Mouse (Mus musculus) kidney, postnatal 0 days (tissue): ENCODE data around the gene Crtc3. TPM values are rescaled to one million over a fixed set of nuclear protein-coding genes. Genes with fewer than 3 reads are reported as not detected.
A peak's percentile ranks its signal among the peaks of the same experiment; 100 is the strongest.

ENCODE experiments used
- ATAC-seq: fragments of 200-750 bp; cut with Nextera tagmentation; replicated peaks from 2 replicates; pipeline ENCODE4 v1.8.0; 2017; ENCODE audit warnings: low read depth, moderate number of reproducible peaks, moderate TSS enrichment, moderate library complexity; ENCODE audit not compliant: low FRiP score
- DNase-seq: peaks from one replicate; pipeline ENCODE4 v3.0.0-alpha.2; 2016; ENCODE audit warnings: low spot score
- H3K27ac ChIP-seq: fragments of 300-500 bp; sonication (generic); 2 replicates; pipeline ENCODE4 v1.5.1; 2014; ENCODE audit warnings: mild to moderate bottlenecking
- H3K27me3 ChIP-seq: fragments of 300-500 bp; sonication (generic); 2 replicates; pipeline ENCODE4 v1.6.1; 2014; ENCODE audit warnings: low read length, mixed read lengths; ENCODE audit not compliant: insufficient read depth
- H3K36me3 ChIP-seq: fragments of 300-500 bp; sonication (generic); 2 replicates; pipeline ENCODE4 v1.6.1; 2014; ENCODE audit warnings: low read length, mixed read lengths; ENCODE audit not compliant: insufficient read depth
- H3K4me1 ChIP-seq: fragments of 300-500 bp; sonication (generic); replicated peaks from 2 replicates; pipeline ENCODE4 v1.6.1; 2014; ENCODE audit warnings: antibody characterized with exemption, low read length, mixed read lengths; ENCODE audit not compliant: insufficient read depth
- H3K4me2 ChIP-seq: fragments of 300-500 bp; sonication (generic); 2 replicates; pipeline ENCODE4 v1.6.1; 2014; ENCODE audit warnings: mild to moderate bottlenecking, low read length, moderate library complexity, mixed read lengths
- H3K4me3 ChIP-seq: fragments of 300-500 bp; sonication (generic); replicated peaks from 2 replicates; pipeline ENCODE4 v1.5.1; 2014; ENCODE audit warnings: low read depth, low read length
- H3K9ac ChIP-seq: fragments of 300-500 bp; sonication (generic); 2 replicates; pipeline ENCODE4 v1.6.1; 2014; ENCODE audit warnings: low read depth, low read length
- H3K9me3 ChIP-seq: fragments of 300-500 bp; sonication (generic); replicated peaks from 2 replicates; pipeline ENCODE4 v1.6.1; 2016; ENCODE audit warnings: low read length, inconsistent platforms, mixed read lengths
- CTCF ChIP-seq: IDR thresholded peaks from 2 replicates; pipeline ENCODE4 v1.5.1; 2016; ENCODE audit warnings: antibody characterized with exemption, low read depth, mild to moderate bottlenecking, moderate library complexity
- WGBS: fragments of 180-500 bp; shearing (Covaris S2); extraction: QIAGEN DNeasy Blood & Tissue Kit; methylation state at CpG from one replicate; pipeline ENCODE4 v1.1.7; 2014; 5-methylcytosine and 5-hydroxymethylcytosine counted together
- polyA plus RNA-seq: library from polyadenylated mRNA; unstranded; fragments of >200 nt; fragmentation: Nextera tagmentation; extraction: Ambion mirVana; gene quantifications from 2 replicates; pipeline ENCODE4 v1.2.1, GENCODE M21; 2015

Crtc3 gene
- 18.5 and 18.9 TPM in 2 replicates for polyA plus RNA-seq

DNA sequence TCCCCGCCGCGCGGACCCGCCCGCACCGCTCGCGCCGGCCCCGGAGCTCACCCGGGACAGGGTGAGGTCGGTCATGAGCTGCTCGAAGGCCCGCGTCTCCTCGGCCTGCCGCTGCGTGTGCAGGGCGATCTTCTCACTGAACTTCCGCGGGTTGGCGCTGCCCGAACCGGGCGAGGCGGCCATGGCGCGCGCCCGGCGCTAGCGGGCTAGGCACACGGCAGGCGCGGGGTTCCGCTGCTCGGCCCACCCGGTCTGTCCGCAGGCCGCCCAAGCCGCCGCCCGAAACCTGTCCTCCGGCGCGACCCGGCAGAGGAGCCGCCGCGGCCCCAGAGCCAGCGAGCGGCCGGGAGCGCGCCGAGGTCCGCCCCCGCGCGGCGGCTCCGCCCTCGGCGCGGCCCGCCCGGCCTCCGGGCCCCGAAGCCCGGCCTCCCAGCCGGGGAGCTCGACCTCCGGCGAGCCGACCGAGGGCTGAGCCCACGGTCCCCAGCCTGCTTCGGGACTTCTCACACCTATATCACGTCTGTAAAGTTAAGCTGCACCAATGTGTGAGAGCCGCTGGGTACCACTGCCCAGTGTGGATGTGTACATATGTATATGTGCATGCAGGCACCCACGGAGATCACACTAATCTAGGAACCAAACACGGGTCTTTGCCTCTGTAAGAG is at the start of gene Crtc3:
Gene Crtc3, minus strand, starts transcription at position 322 of the 665 bp plus-strand sequence.
- Histone ChIP-seq H3K4me2 (peak within 1 kb of the TSS; percentile 78), H3K9ac (peak within 1 kb of the TSS; percentile 90), H3K27me3 (no peaks in the 10 kb centered on the region), H3K4me1 (0 out of 2 replicates have a peak, but pooled peaks cover 13% of the 10 kb centered on the region), H3K36me3 (no peaks in the 10 kb centered on the region), H3K27ac (peak within 1 kb of the TSS; percentile 96), H3K4me3 (peak within 1 kb of the TSS; percentile 66), H3K9me3 (no peaks in the 10 kb centered on the region)
- ATAC-seq (peak; percentile 83), DNase-seq (peak; percentile 77)
- WGBS = under 1% methylated on average over 78 of the region's 83 CpGs
- TF ChIP-seq CTCF = no peak

DNA sequence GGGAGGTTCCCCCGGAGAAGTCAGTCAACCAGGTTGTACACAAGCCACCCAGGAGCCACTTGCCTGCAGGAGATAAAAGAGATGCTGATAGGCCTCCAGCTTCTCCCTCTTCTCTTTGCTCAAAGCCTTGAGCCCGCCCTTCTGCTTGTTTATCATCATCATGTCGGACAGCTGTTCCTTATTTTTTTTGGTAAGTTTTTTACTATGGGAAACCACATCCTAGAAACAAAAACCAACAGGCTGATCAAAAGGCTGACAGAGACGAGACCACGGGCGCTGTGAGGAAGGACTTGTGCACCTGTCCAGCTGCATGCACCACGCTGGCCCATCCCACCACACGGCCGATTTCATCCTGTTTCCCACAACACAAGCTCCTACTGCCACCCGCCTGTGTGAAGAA is 47.5 kb upstream of the Crtc3 start:
- Histone ChIP-seq H3K36me3 (peaks cover 77% of the 10 kb centered on the region), H3K27me3 (no peaks in the 10 kb centered on the region), H3K4me2 (no peak overlapping the region), H3K4me3 (no peak overlapping the region), H3K9me3 (no peaks in the 10 kb centered on the region), H3K9ac (no peak overlapping the region), H3K27ac (no peak overlapping the region), H3K4me1 (no peaks in the 10 kb centered on the region)
- no peak for TF ChIP-seq CTCF
- ATAC-seq = no peak
- 78% methylated on average over 10 of the region's 10 CpGs for WGBS
- DNase-seq = no peak

DNA sequence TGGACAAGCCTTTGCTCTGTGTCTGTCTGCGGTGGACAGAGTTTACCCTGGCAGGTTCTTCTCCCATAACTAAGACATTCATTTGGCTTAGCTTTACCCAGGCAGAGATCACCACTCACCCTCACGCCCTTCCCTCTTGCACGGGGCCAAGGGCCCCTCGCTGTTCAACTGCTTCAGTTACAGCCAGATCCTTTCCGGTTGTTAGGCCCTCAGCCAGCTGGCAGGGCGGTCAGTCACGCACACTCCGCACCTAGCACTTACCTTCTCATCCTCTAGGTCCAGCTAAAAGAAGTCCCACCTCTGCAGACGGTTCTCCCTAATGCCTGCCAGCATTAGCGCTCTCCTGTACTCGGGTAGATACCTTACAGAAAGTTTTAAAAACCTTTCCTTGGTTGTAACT is 44.3 kb upstream of the Crtc3 start:
- no peak for DNase-seq
- H3K27me3 ChIP-seq = no peaks in the 10 kb centered on the region
- H3K9ac ChIP-seq = no peak overlapping the region
- H3K4me1 ChIP-seq = no peaks in the 10 kb centered on the region
- no peak overlapping the region for H3K27ac ChIP-seq
- H3K36me3 ChIP-seq = peaks cover 74% of the 10 kb centered on the region
- H3K9me3 ChIP-seq = no peaks in the 10 kb centered on the region
- TF ChIP-seq CTCF = no peak
- no peak overlapping the region for H3K4me3 ChIP-seq
- no peak for ATAC-seq
- no peak overlapping the region for H3K4me2 ChIP-seq
- WGBS = 66% methylated on average over 11 of the region's 11 CpGs

DNA sequence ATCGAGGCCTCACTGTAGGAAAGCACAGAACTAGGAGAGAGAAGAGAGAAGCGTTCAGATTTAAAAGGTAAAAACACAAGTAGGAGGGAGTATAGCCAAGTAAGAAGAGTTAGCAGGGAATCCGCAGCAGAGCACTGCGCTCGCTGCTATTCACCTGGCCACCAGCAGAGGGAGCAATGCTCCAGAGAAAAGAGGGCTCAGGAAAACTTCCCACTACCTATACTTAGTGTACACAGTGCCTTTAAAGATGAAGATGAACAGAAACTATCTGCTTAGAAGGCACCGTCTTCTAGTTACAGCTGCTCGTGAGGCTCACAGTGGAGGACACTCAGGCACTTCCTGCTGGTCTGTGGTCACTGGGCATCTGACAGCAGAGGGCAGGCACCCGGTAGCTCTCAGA is 41.0 kb upstream of the Crtc3 start:
- 26% methylated on average over 8 of the region's 8 CpGs for WGBS
- Histone ChIP-seq H3K9me3 (no peaks in the 10 kb centered on the region), H3K4me1 (no peaks in the 10 kb centered on the region), H3K4me2 (no peak overlapping the region), H3K27ac (no peak overlapping the region), H3K9ac (no peak overlapping the region), H3K4me3 (no peak overlapping the region), H3K36me3 (peaks cover 77% of the 10 kb centered on the region), H3K27me3 (no peaks in the 10 kb centered on the region)
- TF ChIP-seq CTCF = peak; percentile 95
- ATAC-seq (no peak), DNase-seq (peak; percentile 89)

DNA sequence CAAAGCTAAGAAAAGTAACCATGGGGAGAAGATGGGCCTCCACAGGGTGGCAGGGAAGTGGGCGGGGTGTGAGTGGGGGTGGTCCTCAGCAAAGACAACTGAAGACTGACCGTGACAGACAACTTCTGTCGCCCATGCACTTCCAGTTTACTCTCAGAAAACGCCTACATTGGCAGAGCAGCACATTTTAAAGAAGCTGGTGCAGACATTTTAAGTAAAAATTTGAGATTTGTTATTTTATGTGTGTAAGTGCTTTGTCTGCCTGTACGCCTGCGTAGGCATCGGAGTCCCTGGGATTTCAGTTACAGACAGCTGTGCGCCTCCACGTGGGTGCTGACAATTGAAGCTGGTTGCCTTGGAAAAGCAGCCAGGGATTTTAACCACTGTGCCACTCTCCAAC is 32.4 kb upstream of the Crtc3 start:
- Histone ChIP-seq H3K4me1 (no peaks in the 10 kb centered on the region), H3K27me3 (no peaks in the 10 kb centered on the region), H3K4me2 (no peak overlapping the region), H3K9ac (no peak overlapping the region), H3K4me3 (no peak overlapping the region), H3K36me3 (peaks cover 78% of the 10 kb centered on the region), H3K9me3 (no peaks in the 10 kb centered on the region), H3K27ac (no peak overlapping the region)
- DNase-seq (no peak), ATAC-seq (no peak)
- TF ChIP-seq CTCF = no peak
- 51% methylated on average over 9 of the region's 9 CpGs for WGBS

DNA sequence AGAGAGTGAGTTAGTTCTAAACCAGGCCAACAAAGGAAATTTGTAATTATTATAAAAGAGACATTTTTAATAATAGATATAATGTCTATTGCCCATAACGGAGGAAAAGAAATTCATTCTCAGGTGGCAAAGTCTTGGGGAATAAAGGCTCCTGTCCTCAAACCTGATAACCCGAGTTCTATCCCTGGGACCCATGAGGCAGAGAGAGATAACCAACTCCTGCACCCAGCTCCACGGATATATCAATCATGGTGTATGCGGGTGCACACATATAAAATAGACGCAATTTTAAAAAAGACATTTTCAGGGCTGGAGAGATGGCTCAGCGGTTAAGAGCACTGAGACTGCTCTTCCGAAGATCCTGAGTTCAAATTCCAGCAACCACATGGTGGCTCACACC is 30.9 kb upstream of the Crtc3 start:
- Histone ChIP-seq H3K9ac (no peak overlapping the region), H3K9me3 (no peaks in the 10 kb centered on the region), H3K27ac (no peak overlapping the region), H3K4me2 (no peak overlapping the region), H3K4me1 (no peaks in the 10 kb centered on the region), H3K4me3 (no peak overlapping the region), H3K36me3 (peaks cover 74% of the 10 kb centered on the region), H3K27me3 (no peaks in the 10 kb centered on the region)
- TF ChIP-seq CTCF = no peak
- DNase-seq (no peak), ATAC-seq (no peak)
- WGBS = 95% methylated on average over 7 of the region's 7 CpGs

DNA sequence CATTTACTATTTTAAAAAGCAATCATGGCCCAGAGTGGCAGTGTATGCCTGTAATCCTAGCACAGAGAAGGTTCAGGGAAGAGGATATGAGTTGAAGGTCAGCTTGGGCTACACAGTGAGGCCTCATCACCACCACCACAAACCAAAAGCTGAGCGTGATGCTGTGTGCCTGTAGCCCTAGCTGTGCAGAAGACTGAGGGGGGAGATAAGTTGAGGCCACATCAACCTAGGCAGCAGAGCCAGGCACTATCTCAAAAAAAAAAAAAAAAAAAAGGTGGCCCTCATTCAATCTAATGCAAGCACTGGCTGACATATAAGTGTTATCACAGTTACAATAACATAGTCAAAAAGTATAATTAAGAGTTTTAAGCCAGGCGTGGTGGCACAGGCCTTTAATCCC is 30.4 kb upstream of the Crtc3 start:
- Histone ChIP-seq H3K9me3 (no peaks in the 10 kb centered on the region), H3K4me1 (no peaks in the 10 kb centered on the region), H3K36me3 (peaks cover 70% of the 10 kb centered on the region), H3K4me2 (no peak overlapping the region), H3K4me3 (no peak overlapping the region), H3K27ac (no peak overlapping the region), H3K9ac (no peak overlapping the region), H3K27me3 (no peaks in the 10 kb centered on the region)
- no peak for ATAC-seq
- DNase-seq = no peak
- 92% methylated on average over 2 of the region's 2 CpGs for WGBS
- no peak for TF ChIP-seq CTCF
